Mouse (Mus musculus): ENCODE measurements around the gene Slc38a4. TPM values are rescaled to one million over a fixed set of nuclear protein-coding genes. Genes with fewer than 3 reads are reported as not detected.

Slc38a4 gene
- polyA plus RNA-seq, 1 experiment = 0.01 TPM

DNA sequence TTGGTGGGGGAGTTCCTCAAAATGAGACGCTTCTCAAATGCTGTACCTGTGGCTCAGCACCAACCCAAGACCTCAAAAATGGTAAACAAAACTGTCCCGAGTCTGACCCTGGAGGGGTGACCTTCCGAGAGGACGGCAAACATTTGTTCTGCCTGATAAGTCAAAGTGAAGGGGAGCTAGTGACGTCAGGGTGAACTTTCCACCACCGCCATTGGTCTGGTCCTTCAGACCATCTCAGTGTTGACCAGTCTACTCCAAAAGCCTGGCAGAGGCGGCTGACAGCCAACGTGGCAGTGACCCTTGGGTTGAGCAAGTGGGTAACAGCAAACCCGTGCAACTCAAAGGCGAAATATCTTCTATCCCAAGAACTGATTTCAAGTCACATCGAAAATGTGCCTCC lies 27.1 kb downstream of the Slc38a4 start:
- no peaks in the 10 kb centered on the region for H3K27me3 ChIP-seq (ENCODE audit: control insufficient read depth)
- TF ChIP-seq GATA1 (IDR thresholded peaks at IDR 0.05; ENCODE audit: low read length) = no peak
- TF ChIP-seq TAL1 (IDR thresholded peaks at IDR 0.05; ENCODE audit: low read length) = no peak
- no peaks in the 10 kb centered on the region for H3K4me1 ChIP-seq (ENCODE audit: control insufficient read depth)
- no peaks in the 10 kb centered on the region for H3K36me3 ChIP-seq (ENCODE audit: control insufficient read depth)
- no peaks in the 10 kb centered on the region for H3K9me3 ChIP-seq (ENCODE audit: control insufficient read depth, low read length)
- no peak overlapping the region for H3K4me3 ChIP-seq (replicated peaks)

DNA sequence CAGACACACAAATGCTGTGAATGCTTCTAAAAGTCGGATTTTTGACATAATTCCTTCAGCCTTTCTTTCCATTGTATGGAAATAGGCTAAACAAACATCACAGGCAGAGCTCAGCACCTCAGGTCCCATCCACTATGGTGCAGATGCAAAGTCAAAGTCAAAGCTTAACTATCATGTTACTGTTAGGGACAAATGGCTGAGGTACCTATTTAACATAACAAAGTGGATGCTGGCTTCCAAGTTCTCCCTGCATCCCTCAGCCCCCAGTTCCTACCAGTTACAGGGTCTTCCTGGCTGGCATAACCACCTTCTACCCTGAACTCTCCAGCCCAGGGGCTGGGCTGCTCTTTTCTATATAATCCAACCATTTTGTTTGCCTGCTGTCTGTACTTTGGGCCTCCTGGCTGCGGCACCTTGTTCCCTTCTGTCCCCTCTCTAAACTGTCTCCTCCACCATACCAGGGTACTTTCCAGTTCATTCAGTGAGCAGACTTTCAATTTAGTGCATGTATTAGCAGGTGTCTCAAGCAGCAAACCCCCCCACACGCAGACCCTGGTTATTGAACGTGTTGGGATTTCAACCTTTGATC lies 27.6 kb downstream of the Slc38a4 start:
- TF ChIP-seq TAL1 (IDR thresholded peaks at IDR 0.05; ENCODE audit: low read length) (no peak), GATA1 (IDR thresholded peaks at IDR 0.05; ENCODE audit: low read length) (no peak)
- H3K27me3 ChIP-seq (ENCODE audit: control insufficient read depth) = no peaks in the 10 kb centered on the region
- no peak overlapping the region for H3K4me3 ChIP-seq (replicated peaks)
- H3K36me3 ChIP-seq (ENCODE audit: control insufficient read depth) = no peaks in the 10 kb centered on the region
- no peaks in the 10 kb centered on the region for H3K4me1 ChIP-seq (ENCODE audit: control insufficient read depth)
- H3K9me3 ChIP-seq (ENCODE audit: control insufficient read depth, low read length) = no peaks in the 10 kb centered on the region

DNA sequence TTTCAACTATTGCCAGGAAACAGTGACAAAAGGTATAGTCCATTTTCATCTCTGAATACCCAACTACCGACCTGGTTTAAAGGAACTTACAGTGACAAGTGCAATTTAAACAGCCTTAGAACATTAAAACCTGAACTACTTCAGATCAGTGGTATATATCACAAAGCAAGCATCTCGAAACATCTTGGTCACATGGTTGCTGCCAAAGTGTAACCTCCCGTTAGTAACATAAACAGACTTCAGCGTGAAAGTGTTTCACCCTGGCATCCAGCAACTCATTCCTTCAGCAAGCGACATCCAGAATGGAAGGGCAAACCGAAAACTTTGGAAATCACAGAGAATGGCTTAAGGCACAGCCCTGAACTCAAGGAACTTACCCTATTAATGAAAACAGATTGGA lies 29.1 kb downstream of the Slc38a4 start:
- Histone ChIP-seq H3K27me3 (ENCODE audit: control insufficient read depth) (no peaks in the 10 kb centered on the region), H3K4me3 (replicated peaks) (no peak overlapping the region), H3K4me1 (ENCODE audit: control insufficient read depth) (no peaks in the 10 kb centered on the region), H3K36me3 (ENCODE audit: control insufficient read depth) (no peaks in the 10 kb centered on the region), H3K9me3 (ENCODE audit: control insufficient read depth, low read length) (no peaks in the 10 kb centered on the region)
- no peak for TF ChIP-seq TAL1 (IDR thresholded peaks at IDR 0.05; ENCODE audit: low read length)
- no peak for TF ChIP-seq GATA1 (IDR thresholded peaks at IDR 0.05; ENCODE audit: low read length)

DNA sequence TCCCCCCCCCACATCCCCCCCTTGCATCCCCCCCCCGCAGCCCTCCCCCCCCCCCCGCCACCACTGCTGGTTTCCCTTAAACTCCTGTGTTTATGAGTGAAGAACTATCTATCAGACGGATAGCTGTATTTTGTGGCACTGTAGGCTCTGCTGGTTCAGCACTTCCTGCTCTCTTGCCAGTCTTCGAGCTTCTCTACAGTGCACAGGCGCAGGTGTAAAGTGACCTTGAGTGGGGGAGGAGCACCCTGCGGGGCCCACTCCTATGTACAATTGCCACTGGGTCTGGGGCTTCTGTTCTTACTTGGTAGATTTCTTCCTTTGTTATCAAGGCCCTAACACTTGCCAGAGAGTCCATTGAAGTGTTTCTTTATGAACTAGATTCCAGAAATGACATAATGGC lies 33.0 kb downstream of the Slc38a4 start:
- Histone ChIP-seq H3K4me1 (ENCODE audit: control insufficient read depth) (no peaks in the 10 kb centered on the region), H3K4me3 (replicated peaks) (no peak overlapping the region), H3K27me3 (ENCODE audit: control insufficient read depth) (no peaks in the 10 kb centered on the region), H3K9me3 (ENCODE audit: control insufficient read depth, low read length) (no peaks in the 10 kb centered on the region), H3K36me3 (ENCODE audit: control insufficient read depth) (no peaks in the 10 kb centered on the region)
- no peak for TF ChIP-seq TAL1 (IDR thresholded peaks at IDR 0.05; ENCODE audit: low read length)
- no peak for TF ChIP-seq GATA1 (IDR thresholded peaks at IDR 0.05; ENCODE audit: low read length)

DNA sequence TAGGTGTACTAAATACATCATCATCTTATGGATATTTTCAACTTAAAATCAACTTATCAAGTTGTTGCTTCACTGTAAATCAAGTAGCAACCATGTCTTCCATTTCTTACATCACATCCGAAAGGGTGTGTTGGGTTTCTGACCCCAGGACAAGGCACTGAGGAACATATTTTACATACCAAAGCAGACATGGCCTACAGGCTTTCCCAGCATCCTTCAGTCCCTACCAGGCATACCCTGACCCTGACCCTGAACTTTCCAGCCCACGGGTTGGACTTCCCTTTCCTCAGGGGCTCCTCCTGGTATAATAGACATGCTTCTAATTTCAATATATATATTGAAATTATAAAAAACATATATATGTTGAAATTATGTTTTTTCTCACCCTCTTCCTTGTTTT lies 33.5 kb downstream of the Slc38a4 start:
- no peaks in the 10 kb centered on the region for H3K27me3 ChIP-seq (ENCODE audit: control insufficient read depth)
- H3K36me3 ChIP-seq (ENCODE audit: control insufficient read depth) = no peaks in the 10 kb centered on the region
- no peaks in the 10 kb centered on the region for H3K9me3 ChIP-seq (ENCODE audit: control insufficient read depth, low read length)
- H3K4me3 ChIP-seq (replicated peaks) = no peak overlapping the region
- TF ChIP-seq TAL1 (IDR thresholded peaks at IDR 0.05; ENCODE audit: low read length) (no peak), GATA1 (IDR thresholded peaks at IDR 0.05; ENCODE audit: low read length) (no peak)
- H3K4me1 ChIP-seq (ENCODE audit: control insufficient read depth) = no peaks in the 10 kb centered on the region

DNA sequence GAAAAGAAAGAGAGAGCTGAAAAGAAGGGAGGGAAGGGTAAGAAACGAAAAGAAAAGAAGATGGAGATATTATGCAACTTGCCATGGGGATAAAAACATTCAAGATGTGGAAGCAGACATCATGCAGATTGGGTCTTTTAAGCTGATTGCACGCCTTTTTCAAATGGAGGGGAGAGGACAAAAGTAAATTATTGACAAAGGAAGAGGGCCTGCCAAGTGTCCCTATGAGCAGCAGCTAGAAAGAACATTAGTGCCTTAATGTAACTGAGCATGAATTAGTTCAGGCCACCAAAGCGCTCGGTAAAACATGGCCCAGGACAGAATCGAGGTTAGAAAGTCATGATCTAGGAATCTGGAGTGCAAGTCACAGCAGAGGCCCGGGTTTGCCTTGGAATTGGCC lies 35.5 kb downstream of the Slc38a4 start:
- Histone ChIP-seq H3K36me3 (ENCODE audit: control insufficient read depth) (peaks cover 3% of the 10 kb centered on the region; the same call in 1 of the 2 replicates), H3K9me3 (ENCODE audit: control insufficient read depth, low read length) (no peaks in the 10 kb centered on the region), H3K27me3 (ENCODE audit: control insufficient read depth) (no peaks in the 10 kb centered on the region), H3K4me3 (replicated peaks) (no peak overlapping the region), H3K4me1 (ENCODE audit: control insufficient read depth) (no peaks in the 10 kb centered on the region)
- TF ChIP-seq GATA1 (IDR thresholded peaks at IDR 0.05; ENCODE audit: low read length) = no peak

DNA sequence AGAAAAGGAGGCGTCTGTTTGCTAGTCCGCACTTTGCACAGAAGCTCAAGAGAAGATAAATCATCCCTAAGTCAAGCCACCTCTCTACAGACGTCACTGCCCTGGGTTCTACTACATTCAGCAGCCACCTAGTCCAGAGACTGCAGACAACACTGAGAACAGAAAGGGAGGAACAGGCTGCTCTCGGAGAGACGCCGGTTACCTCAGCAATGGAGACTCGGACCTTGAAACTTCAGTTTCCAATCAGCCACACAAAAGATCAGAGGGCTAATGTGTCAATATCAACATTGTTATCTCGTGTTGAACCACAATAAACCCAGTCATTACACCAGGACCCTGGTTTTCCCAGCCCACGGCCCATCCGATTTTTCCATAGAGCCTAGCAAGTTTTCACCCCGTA lies 36.4 kb downstream of the Slc38a4 start:
- TF ChIP-seq TAL1 (IDR thresholded peaks at IDR 0.05; ENCODE audit: low read length) (no peak), GATA1 (IDR thresholded peaks at IDR 0.05; ENCODE audit: low read length) (no peak)
- H3K27me3 ChIP-seq (ENCODE audit: control insufficient read depth) = no peaks in the 10 kb centered on the region
- peaks cover 3% of the 10 kb centered on the region; the same call in 1 of the 2 replicates for H3K36me3 ChIP-seq (ENCODE audit: control insufficient read depth)
- H3K4me3 ChIP-seq (replicated peaks) = peak overlapping the region; percentile 31
- H3K4me1 ChIP-seq (ENCODE audit: control insufficient read depth) = no peaks in the 10 kb centered on the region
- H3K9me3 ChIP-seq (ENCODE audit: control insufficient read depth, low read length) = no peaks in the 10 kb centered on the region

DNA sequence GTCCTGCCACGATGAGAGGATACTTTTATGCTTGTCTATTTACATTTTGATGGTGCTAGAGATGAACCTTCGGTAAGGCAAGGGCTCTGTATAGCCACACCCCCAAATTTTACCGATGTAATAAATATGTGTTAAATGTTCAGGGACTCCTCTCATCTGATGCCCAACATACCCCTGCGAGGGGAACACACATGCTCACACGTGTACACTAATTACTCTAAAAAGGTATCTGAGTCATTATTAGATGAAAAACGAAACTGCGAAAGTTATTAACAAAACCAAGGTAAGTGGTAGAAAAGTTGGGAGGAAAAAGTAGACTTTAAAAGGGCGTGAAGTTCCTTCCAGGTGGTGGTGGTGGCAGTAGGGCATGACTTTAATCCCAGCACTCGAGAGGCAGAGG lies 38.6 kb downstream of the Slc38a4 start:
- Histone ChIP-seq H3K4me3 (replicated peaks) (no peak overlapping the region), H3K36me3 (ENCODE audit: control insufficient read depth) (peaks cover 3% of the 10 kb centered on the region; the same call in 1 of the 2 replicates), H3K27me3 (ENCODE audit: control insufficient read depth) (no peaks in the 10 kb centered on the region), H3K4me1 (ENCODE audit: control insufficient read depth) (no peaks in the 10 kb centered on the region), H3K9me3 (ENCODE audit: control insufficient read depth, low read length) (no peaks in the 10 kb centered on the region)
- TF ChIP-seq TAL1 (IDR thresholded peaks at IDR 0.05; ENCODE audit: low read length) (no peak), GATA1 (IDR thresholded peaks at IDR 0.05; ENCODE audit: low read length) (no peak)

DNA sequence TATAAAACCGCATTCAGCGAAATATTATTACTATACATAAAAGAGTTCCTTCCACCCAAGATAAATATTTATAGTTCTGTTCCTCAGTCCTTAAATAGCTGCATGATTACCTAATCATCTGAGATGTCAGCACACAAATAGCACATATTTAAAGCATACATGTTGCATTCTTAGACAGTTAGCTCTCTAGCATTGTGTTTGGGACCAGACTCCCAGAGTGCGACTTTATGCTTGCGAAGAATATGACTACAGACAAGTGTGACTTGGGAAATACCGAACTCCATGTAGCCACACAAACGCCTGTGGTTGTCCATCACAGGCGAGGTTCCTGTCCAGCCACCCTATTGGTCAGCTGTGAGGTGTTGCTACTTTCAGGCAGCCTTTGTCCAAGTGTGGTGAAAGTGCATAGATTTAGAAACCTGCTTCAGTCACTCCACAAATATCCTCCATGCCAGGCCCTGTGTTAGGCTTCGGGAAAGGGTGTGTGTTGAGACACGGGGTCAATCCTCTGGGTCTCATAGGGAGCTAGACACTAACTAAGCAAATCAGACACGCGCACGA lies 40.6 kb downstream of the Slc38a4 start:
- no peaks in the 10 kb centered on the region for H3K4me1 ChIP-seq (ENCODE audit: control insufficient read depth)
- no peak for TF ChIP-seq TAL1 (IDR thresholded peaks at IDR 0.05; ENCODE audit: low read length)
- TF ChIP-seq GATA1 (IDR thresholded peaks at IDR 0.05; ENCODE audit: low read length) = no peak
- H3K27me3 ChIP-seq (ENCODE audit: control insufficient read depth) = no peaks in the 10 kb centered on the region
- H3K4me3 ChIP-seq (replicated peaks) = no peak overlapping the region
- no peaks in the 10 kb centered on the region for H3K9me3 ChIP-seq (ENCODE audit: control insufficient read depth, low read length)
- peaks cover 3% of the 10 kb centered on the region; the same call in 1 of the 2 replicates for H3K36me3 ChIP-seq (ENCODE audit: control insufficient read depth)
